Mouse (Mus musculus) adrenal gland, postnatal 25 days (tissue): ENCODE data around the gene Alas2. TPM values are rescaled to one million over a fixed set of nuclear protein-coding genes. Genes with fewer than 3 reads are reported as not detected.

ENCODE experiments used
- DNase-seq: peaks from one replicate; pipeline ENCODE4 v3.0.0; 2021; ENCODE audit warnings: mixed read lengths
- long read RNA-seq: library from polyadenylated mRNA; stranded (forward); transcript quantifications from one replicate; pipeline ENCODE4 v2.0.0, GENCODE M21; 2021
- total RNA-seq: library from RNA; stranded (reverse); gene quantifications from 2 replicates; pipeline ENCODE4 v1.2.3, GENCODE M21; 2021

Gene Alas2
- 31.0 and 35.7 TPM in 2 replicates for total RNA-seq
- long read RNA-seq, transcript Alas2-202 (11 exons, 1,892 nt) = minor isoform, 15 of 130 reads
- long read RNA-seq, transcript Alas2-201 (11 exons, 2,037 nt) = major isoform, 80 of 130 reads
- long read RNA-seq, partial matches to known transcripts = 25 of 130 reads
- long read RNA-seq, other reads (novel, unspliced or antisense) = 10 of 130 reads

DNA sequence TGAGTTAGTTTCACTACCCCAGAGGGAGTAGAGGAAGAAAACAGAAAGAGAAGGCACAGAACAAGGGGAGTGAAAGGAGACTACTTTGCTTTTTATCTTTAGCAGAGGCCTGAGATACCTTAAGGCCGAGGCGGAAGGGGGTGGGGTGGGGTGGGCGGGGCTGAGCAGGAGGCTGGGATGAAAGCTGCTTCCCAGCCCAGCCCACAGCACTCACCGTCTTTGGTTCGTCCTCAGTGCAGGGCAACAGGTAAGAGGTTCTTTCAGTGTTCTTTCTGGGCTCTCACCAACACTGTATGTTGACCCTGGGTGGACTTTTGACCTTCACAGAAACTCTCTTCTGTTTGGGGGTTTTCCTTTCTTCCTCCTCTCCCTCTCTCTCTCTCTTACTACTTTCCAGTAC lies at the start of gene Alas2:
TSS of gene Alas2 (plus strand) at position 137 of the 400 bp plus-strand sequence.
- DNase-seq = no peak

DNA sequence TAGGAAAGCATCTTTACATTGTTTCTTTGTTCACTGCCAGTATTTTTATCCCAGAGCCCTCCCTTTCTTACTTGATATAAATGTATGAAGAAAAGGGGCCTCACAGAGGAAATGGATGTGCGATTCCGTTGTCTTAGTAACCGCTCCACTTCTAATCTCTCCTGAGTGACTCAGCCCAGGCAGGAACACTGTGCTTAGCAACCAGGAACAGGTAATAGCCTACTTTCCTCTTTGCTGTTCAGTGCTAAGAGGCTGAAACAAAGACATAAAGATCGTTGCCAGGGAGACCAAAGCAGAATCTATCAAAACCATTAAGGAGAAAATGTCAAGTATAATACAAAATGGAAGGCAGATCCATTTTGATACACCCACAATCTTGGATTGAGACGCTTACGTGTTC lies 38.5 kb upstream of the Alas2 start:
- no peak for DNase-seq

DNA sequence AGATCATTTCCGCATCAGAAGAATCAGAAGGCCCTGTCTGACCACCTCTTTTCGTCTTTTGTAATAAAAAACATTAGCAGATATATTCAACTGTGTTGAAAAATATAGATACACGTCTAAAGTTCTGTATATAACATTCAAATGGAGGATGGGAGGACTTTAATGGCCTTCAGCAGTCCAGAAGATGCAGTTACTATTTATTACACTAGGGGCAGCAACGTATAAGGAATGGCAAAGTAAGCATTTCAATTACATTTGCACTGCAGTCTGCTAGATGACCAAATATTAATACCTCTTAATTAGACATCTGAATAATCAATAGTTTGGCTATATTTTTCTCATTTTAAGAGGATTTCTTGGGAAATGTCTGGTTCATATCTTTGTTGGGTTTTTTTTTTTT lies 36.5 kb upstream of the Alas2 start:
- no peak for DNase-seq

DNA sequence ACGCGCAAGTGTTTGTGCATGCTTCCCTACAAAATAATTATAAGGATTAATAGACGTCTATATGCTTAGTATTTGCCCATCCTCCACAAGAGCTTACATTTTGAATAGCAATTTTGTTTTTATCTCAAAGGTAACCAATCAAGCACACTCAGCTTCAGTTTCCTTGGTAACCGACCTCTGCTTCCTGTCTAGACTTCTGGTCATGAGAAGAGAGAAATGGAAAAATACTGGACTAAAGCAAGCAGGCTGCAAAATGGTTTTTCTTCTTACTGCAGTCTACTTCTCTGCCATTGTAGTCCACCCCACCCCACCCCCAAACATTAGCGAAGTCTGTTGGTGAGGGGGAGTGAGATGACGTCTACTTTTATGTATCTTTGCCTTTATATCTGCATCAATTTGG lies 35.9 kb upstream of the Alas2 start:
- no peak for DNase-seq

DNA sequence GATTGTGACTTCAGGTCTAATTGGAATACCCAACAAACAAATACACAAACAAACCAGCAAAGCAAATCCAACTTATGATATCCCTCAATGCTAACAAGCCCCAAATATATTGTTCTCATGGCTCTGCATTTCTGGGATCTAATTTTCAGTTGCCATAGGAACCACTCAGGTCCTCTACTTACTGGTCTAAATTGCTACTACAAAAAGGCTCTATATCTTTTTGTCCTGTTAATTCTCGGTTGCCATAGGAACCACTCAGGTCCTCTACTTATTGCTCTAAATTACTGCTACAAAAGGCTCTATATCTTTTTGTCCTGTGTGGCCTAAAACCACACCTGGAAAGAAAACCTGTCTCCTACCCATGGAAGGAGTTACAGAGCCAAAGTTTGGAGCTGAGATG lies 33.0 kb upstream of the Alas2 start:
- no peak for DNase-seq

DNA sequence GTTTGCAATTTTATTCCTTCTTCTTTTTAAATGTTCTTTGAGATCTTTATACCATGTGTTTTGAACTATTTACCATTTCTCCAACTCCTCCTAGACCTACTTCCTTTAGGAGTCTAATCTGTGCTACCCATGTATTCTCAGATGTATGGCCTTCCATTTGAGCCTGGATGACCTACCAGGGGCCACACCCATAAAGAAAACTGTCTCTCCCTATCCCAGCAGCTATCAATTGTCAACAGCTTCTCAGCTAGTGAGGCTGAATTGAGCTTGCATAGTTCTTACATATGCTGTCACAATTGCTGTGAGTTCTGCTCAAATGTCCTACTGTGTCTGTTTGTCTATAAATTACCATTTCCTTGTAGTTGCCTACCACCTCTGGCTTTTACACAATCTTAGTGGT lies 31.2 kb upstream of the Alas2 start:
- no peak for DNase-seq

DNA sequence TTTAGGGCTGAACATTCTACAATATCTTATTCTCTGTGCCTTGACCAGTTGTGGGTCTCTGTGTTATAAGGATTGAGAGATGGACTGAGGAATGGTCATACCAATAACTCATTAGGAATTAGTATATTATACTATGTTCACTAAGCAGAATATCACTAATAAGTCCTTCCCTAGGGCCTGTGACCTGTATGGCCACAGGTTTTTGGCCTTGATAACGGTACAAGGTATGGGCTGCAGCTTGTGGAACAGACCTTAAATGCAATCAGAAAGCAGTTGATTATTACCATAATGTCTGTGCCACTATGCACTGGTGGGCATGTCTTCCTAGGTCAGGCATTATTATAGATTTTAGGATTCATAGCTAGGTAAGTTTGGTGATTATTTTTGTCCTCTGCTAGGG lies 30.7 kb upstream of the Alas2 start:
- DNase-seq = no peak

DNA sequence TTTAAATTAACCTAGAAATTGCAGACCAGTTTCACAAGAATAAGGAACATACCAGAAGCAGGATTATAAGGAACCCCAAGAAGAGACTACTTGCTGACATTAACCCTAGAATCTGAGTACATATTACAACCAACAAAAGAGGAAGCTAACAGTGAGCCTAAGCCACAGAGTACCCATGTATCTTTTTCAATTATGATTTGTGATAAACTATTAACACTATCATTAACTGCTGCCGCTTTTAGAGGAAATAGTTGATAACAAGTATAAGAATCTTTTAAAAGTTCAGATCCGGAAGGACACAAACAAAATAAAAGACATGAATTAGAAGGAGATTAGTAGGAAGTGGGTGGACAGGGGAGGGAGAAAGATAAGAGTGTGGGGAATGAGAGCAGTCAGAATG lies 7.1 kb upstream of the Alas2 start:
- no peak for DNase-seq

DNA sequence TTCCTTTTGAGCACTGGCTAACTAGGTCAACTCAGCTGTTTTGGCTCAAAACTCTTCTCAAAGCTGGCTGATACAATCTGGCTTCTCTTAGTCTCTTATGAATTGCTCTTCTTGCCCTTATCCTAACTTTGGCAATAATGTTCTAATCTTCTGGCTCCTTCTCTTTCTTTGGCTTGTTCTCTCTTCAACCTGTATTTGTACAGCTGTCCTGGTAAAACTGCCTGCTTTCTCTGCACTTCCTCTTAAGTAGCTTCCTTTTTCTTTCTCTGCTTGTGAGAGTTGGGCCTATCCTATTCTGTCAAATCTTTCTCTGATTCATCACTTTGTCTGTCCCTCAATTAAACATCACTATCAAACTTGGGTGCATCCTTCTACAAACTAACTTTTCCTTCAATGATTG lies 5.5 kb upstream of the Alas2 start:
- DNase-seq = no peak

DNA sequence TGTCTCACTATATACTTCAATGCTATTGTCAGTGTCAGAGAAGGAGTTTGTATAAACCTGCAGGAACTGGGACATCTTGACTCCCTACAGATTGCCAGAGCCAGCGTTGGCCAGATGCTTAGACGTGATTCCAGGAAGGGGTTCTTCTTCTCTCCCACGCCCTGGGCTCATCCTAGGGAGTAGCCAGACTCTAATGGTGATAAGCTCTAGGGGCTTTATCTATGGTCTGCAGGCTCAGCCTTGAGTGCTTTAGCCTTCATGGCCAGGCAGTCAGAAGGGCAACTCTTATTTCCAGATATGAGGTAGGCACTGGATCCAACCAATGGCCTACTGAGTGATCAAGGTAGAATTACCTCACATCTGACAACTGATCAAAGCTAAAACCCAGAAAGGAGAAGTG lies 2.5 kb downstream of the Alas2 start:
- DNase-seq = no peak

DNA sequence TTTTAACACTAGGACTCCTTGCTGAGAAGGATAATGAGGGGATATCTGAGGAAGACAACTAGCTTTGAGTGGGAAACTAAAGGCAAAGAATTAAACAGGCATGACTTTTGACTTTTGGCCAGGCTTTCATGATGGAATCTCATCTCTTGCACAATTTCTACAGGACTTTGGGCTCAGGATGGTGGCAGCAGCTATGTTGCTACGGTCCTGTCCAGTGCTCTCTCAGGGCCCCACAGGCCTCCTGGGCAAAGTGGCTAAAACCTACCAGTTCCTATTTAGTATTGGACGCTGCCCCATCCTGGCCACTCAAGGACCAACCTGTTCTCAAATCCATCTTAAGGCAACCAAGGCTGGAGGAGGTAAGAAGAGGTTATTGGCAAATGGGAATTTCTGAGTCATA lies 4.8 kb downstream of the Alas2 start:
- DNase-seq = no peak

DNA sequence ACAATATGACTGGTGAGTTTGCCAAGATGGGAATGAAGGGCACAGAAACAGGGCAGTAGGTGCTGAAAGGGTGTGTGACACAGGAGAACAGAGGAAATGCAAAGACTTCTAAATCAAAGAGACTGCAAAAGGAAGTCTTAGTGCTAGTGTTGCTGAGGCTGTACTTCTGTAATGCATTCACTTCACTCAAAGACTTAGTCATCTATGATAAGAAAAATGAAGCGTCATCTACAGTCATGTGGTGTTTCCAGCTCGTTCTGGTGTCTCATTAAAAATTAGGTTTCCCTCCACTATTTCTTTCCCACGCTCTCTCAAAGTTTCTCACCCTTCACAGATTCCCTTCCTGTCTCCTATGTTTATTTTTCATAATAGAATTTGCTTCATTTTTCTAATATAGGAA lies 6.9 kb downstream of the Alas2 start:
- DNase-seq = no peak

DNA sequence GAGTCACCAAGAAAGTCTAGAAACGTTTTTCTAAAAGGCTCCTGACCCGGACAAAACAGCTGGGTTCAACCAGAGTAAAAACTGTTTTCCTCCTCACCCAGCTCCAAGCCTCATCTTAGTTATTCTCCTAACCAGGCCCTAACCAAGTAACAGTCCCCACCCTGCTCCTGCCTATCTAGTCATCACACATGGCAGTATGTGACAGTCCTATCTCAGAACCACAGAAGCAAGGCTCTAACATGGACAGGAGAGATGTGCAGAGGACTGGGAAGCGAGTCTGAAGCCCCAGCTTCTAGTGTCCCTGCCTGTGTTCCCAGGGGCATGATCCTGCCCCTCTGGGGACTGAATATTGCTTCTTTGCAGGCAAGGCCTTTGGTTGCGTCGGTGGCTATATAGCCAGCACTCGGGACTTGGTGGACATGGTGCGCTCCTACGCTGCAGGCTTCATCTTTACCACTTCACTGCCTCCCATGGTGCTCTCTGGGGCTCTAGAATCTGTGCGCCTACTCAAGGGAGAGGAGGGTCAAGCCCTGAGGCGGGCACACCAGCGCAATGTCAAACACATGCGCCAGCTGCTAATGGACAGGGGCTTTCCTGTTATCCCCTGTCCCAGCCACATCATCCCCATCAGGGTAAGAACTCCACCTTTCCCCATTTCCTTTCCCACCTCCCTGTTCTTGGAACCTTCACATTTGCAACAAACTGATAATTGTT lies 17.6 kb downstream of the Alas2 start:
- no peak for DNase-seq

DNA sequence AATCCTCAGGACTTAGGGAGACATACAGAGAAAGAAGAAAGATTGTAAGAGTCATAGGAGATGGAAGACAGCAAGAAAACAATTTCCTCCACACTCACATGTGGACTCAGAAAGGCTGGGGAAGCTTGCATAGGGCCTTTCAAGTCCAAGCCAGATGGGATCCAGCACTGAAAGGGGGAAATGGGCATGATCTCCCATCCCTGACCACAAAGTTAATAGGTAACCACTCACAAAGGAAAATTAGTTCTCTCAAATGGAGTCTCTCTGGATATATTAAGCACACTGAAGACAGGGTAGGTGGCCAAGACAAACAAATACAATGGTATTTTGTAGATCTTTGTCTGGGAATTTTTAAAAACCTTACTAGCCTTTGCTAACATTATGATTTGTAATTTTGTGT lies 34.7 kb downstream of the Alas2 start:
- DNase-seq = no peak

DNA sequence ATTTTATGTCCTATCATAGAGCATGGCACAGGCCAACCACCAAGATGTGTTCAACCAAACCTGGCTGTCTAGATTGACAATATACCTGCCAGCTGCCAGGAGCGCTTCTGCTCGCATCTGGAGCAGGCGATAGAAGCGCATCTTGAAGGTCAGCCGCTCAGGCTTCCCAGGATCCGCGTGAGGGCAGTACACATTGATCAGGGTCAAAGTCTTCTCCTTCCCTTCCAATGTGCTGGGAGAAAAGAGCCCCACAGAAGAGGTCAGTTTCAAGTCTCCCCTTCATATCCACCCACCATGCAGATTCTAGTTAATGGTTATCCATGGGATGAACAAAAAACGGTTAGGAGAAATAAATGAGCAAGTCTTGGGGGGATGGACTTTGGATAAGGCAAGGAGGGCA lies 37.9 kb downstream of the Alas2 start:
- no peak for DNase-seq

DNA sequence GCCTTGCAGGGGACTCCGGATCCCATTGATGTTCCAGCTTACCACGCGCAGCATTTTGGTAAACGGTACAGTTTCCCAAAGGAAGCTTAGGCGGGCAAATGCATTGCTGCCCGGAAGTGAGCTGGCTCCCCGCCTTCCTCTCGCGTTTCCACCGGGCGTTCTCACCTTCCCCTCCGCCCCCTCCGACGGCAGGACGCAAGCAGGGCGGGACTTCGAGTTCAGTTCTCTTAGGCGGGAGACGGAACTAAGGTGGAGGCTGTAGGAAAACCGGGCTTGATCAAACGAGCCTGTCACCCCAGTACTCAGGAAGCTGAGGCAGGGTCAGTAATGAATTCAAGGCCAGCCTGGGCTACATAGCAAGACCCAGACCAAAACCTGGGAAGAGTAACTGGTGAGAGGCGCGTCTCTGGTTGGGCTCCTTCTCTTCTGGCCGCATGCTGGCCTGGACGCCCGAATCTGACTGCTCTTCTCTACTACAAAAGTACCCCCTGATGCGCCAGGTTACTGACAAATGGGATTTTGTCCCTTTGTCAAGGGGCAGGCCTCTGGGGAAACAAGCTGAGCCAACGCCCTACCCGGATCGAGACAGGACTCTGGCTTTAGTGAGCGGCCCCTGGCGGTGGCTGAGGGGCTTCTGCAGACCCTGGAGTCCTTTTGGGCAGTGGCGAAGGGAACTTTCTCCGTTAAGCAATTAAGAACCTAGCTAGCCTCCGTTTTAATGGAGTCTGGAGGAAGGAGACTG lies 41.0 kb downstream of the Alas2 start, which contains the start of gene Pfkfb1:
TSS of gene Pfkfb1 (plus strand) at position 207 of the 742 bp plus-strand sequence.
- DNase-seq = peak; percentile 81

DNA sequence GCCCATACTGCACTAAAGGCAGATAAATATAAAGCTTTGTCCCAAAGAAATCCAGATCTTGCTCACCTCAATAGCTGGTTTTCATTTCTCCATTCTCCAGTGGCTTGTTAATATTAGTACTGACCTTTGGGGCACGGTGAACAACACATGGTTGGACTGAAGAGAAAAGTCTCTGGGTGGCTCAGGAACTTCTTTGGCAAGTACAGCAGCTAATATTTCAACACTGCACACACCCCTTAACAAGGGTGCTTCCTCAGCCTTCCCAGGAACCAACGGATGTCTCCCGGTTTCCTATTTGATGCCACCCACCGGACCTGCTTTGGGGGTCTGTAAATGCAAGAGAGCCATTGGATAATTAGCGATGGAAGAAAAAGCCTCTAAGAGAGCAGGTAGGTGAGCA lies 42.5 kb downstream of the Alas2 start, which contains the start of gene Apex2:
TSS of gene Apex2 (minus strand) at position 173 of the 400 bp plus-strand sequence.
- DNase-seq = no peak

DNA sequence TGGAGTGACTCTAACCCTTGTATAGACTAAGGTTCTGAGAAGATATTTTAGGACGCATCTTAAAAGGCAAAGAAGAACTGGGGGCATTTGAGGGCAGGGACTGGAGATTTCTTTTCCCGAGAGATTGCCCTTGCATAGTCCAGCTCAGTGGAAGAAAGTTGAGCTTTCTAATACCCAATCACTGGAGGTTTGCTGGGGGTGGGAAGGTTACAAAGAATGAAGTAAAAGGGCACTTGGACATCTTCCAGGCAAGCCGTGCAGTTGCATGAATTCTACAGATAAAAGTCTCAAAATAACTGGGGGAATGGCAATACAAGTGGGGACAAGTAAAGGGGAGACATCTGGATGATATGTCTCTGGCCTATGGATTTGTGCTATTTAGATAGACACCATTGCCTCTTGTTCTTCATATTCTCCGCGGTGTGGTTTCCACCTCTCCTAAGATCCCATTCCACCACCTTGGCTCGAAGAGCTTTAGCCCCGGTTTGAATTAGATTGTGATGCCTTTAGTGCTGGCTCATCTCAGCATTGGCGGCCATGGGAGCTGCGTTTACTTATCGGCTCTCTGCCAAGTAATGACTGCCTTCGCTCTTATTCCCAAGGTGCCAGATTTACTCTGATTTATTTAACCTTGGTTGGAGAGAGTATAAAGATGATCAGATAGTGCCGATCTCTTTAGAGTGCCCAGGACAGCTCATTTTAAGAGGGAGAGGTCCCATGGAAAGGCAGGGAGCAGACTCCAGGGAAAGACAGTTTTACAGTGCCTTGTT lies 46.3 kb downstream of the Alas2 start:
- no peak for DNase-seq

DNA sequence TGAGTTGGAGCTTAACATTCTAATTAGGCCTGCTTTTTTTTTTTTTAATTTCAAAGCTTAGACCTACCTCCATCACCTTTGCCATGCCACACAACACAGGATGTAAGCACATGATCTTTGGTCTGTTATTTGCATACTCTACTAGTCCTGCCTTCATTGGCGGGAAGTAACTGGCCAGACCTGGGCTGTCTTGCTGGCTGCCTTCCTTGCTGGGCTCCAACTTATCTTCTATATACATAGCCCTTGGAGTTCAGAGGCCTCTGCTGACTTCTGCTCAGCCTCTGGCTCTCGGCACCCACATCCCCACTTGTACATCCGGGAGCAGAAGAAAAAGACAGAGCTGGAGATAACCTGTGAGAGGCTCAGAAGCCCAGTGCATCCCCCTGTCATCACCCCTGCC lies 47.0 kb downstream of the Alas2 start:
- DNase-seq = no peak

DNA sequence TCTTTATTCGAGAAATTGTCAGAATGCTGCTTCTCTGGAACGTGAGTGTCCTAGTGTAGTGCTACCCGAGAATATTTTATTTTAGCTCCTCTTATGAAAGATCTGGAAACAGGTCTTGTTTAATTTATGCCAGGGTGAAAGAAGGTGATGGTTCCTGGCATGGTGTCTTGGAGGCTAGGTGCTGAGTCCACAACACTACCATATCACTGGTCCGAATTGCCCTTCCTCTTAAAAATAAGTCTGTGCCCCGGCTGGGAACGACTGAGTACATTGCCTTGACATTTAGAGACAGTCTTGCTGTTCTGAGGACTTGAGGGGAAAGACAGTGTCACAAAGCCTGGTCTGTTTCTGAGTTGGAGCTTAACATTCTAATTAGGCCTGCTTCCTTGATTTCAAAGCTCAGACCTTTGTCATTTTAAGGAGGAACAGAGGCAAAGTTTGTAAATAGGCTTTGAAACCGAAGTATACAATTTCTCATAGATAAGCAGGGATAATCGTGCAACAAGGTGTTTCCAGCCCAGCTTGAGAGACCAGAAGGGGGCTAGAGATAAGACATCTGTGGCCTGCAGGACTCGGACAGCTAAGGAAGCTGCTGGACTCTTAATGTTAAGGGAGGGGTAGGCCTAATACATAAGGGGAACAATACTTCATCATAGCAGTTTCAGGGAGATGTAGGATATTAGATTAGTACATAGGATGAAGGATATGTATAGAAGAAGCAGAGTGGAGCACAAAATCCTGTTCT lies 48.0 kb downstream of the Alas2 start:
- no peak for DNase-seq

DNA sequence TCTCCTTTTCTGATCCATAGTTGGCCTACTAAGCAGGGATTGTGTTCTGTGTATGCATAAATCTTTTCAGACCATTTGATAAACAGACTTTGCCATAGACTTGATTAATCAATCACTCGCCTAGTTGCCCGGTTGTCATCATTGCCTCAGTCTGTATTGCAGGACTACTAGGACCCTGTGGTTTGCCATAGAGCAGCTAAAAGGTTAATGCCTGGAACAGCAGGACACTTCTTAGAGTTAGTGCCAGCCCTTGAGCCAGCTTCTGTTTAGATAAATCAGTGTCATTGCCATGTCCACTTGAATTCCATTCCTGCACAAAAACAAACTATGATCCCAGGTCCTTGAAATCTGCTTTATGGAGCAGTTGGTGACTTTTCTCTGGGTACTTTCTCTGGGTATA lies 51.7 kb downstream of the Alas2 start:
- no peak for DNase-seq
